Mouse (Mus musculus) E14TG2a.4 (cell line): Measurements from ENCODE around the gene Cfap65.
A peak's percentile ranks its signal among the peaks of the same experiment; 100 is the strongest.

Experiments used
- CTCF ChIP-seq: conservative IDR thresholded peaks from 2 replicates; pipeline ENCODE4 v1.5.1; 2014; ENCODE audit warnings: low read length
- NANOG ChIP-seq: IDR thresholded peaks from 2 replicates; pipeline ENCODE4 v1.6.1; 2014; ENCODE audit warnings: borderline replicate concordance, low read length, mixed read lengths
- POU5F1 ChIP-seq: IDR thresholded peaks from 2 replicates; pipeline ENCODE4 v1.6.1; 2014; ENCODE audit warnings: low read length, borderline replicate concordance

DNA sequence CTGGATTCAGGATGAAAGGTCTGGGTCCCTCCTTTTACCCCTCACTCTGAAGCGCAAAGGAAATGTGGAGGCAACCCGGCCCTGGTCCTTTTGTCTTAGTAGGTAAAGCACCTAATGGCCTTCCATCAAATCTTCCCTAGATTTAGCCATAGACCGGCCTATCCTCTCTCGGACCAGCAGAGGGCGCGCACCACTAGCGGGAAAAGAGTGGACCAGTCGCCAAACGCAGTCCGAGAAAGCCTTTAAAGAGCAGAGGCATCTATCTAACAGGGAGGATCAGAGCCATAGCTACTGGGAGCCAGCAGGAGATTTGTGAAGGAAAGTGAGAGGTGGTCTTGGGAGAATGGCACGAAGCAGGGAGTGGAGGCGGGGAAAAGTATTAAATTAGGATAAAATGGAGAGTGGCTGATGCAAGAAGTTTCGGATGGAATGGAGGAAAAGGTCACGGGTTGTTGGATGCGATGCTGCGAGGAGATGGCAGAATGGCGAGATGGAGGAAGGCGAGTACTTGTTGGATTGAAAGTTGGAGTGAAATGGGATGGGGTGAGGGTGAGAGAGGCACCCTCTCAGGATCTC lies 54.5 kb downstream of the Cfap65 start:
- peak; percentile 90 for TF ChIP-seq CTCF
- no peak for TF ChIP-seq POU5F1
- TF ChIP-seq NANOG: no peak
